Mouse (Mus musculus): ENCODE data around the gene Hivep2.

Hivep2 gene

GRCm38 (mm10) chr10:14016287-14016970 lies 50.6 kb downstream of the Hivep2 start:
- in situ Hi-C loops (cut with MboI; ENCODE audit: unreplicated experiment in 2 of 2) = no loop called here

- in situ Hi-C loops (cut with MboI; ENCODE audit: unreplicated experiment in 2 of 2) = no loop called here
These were observed 51.5 kb downstream of the Hivep2 start for GRCm38 (mm10) chr10:14017338-14017737.

GRCm38 (mm10) chr10:14017822-14018364 lies 52.0 kb downstream of the Hivep2 start:
- in situ Hi-C loops (cut with MboI; ENCODE audit: unreplicated experiment in 2 of 2) = no loop called here

GRCm38 (mm10) chr10:14018672-14019071 lies 52.8 kb downstream of the Hivep2 start:
- in situ Hi-C loops (cut with MboI; ENCODE audit: unreplicated experiment in 2 of 2) = no loop called here

- in situ Hi-C loops (cut with MboI; ENCODE audit: unreplicated experiment in 2 of 2) = no loop called here
These were observed 53.3 kb downstream of the Hivep2 start for GRCm38 (mm10) chr10:14019198-14019597.

- in situ Hi-C loops (cut with MboI; ENCODE audit: unreplicated experiment in 2 of 2) = no loop called here
These were observed 54.4 kb downstream of the Hivep2 start for GRCm38 (mm10) chr10:14020253-14020652.

GRCm38 (mm10) chr10:14024971-14025370 lies 59.1 kb downstream of the Hivep2 start:
- in situ Hi-C loops (cut with MboI; ENCODE audit: unreplicated experiment in 2 of 2) = no loop called here

GRCm38 (mm10) chr10:14027751-14028150 lies 61.9 kb downstream of the Hivep2 start:
- in situ Hi-C loops (cut with MboI; ENCODE audit: unreplicated experiment in 2 of 2) = no loop called here

- in situ Hi-C loops (cut with MboI; ENCODE audit: unreplicated experiment in 2 of 2) = no loop called here
These were observed 63.1 kb downstream of the Hivep2 start for GRCm38 (mm10) chr10:14028956-14029355.

GRCm38 (mm10) chr10:14030458-14031035 lies 64.7 kb downstream of the Hivep2 start:
- in situ Hi-C loops (cut with MboI; ENCODE audit: unreplicated experiment in 2 of 2) = loop anchor here in 1 of 2 experiments (5.0 kb wide), 1 partner anchor 33 kb away; no protein-coding TSS in a partner anchor

- in situ Hi-C loops (cut with MboI; ENCODE audit: unreplicated experiment in 2 of 2) = loop anchor here in 1 of 2 experiments (5.0 kb wide), 1 partner anchor 35 kb away; no protein-coding TSS in a partner anchor
These were observed 66.7 kb downstream of the Hivep2 start for GRCm38 (mm10) chr10:14032532-14032931.

GRCm38 (mm10) chr10:14034046-14034445 lies 68.2 kb downstream of the Hivep2 start:
- in situ Hi-C loops (cut with MboI; ENCODE audit: unreplicated experiment in 2 of 2) = loop anchor here in 1 of 2 experiments (5.0 kb wide), 1 partner anchor 37 kb away; no protein-coding TSS in a partner anchor

GRCm38 (mm10) chr10:14034790-14035189 lies 68.9 kb downstream of the Hivep2 start:
- in situ Hi-C loops (cut with MboI; ENCODE audit: unreplicated experiment in 2 of 2) = loop anchor here in 1 of 2 experiments (5.0 kb wide), 1 partner anchor 37 kb away; no protein-coding TSS in a partner anchor

GRCm38 (mm10) chr10:14035607-14036006 lies 69.7 kb downstream of the Hivep2 start:
- in situ Hi-C loops (cut with MboI; ENCODE audit: unreplicated experiment in 2 of 2) = no loop called here

GRCm38 (mm10) chr10:14036472-14036871 lies 70.6 kb downstream of the Hivep2 start:
- in situ Hi-C loops (cut with MboI; ENCODE audit: unreplicated experiment in 2 of 2) = no loop called here

GRCm38 (mm10) chr10:14037977-14038489 lies 72.2 kb downstream of the Hivep2 start:
- in situ Hi-C loops (cut with MboI; ENCODE audit: unreplicated experiment in 2 of 2) = no loop called here

- in situ Hi-C loops (cut with MboI; ENCODE audit: unreplicated experiment in 2 of 2) = loop anchor here (5.0 to 10.0 kb wide), 4 partner anchors 44 to 486 kb away; partner anchors contain the start of genes Adat2 (in 1 of the 2), Hivep2 (in 1 of the 2) and Pex3 (in 1 of the 2)
These were observed 75.0 kb downstream of the Hivep2 start for GRCm38 (mm10) chr10:14040716-14041470.

- in situ Hi-C loops (cut with MboI; ENCODE audit: unreplicated experiment in 2 of 2) = loop anchor here (5.0 to 10.0 kb wide), 4 partner anchors 44 to 487 kb away; partner anchors contain the start of genes Adat2 (in 1 of the 2), Hivep2 (in 1 of the 2) and Pex3 (in 1 of the 2)
These were observed 75.7 kb downstream of the Hivep2 start for GRCm38 (mm10) chr10:14041606-14042005.

- in situ Hi-C loops (cut with MboI; ENCODE audit: unreplicated experiment in 2 of 2) = loop anchor here (5.0 to 10.0 kb wide), 4 partner anchors 45 to 488 kb away; partner anchors contain the start of genes Adat2 (in 1 of the 2), Hivep2 (in 1 of the 2) and Pex3 (in 1 of the 2)
These were observed 76.9 kb downstream of the Hivep2 start for GRCm38 (mm10) chr10:14042539-14043348.

Data from v-Abl transformed pro-B cells (cell line).